Comparison of ENCODE assay signal across 23 mouse cellular contexts in genomic region chr8:104332665-104333631, GRCm38 (mm10). TPM values are rescaled to one million over a fixed set of nuclear protein-coding genes. Genes with fewer than 3 reads are reported as not detected.
DNase-seq lines count a peak whose midpoint lies in the region; ATAC-seq and TF ChIP-seq lines count a peak whose summit lies in the region.
"Had no signal": no experiment of that assay in that cellular context is flagged by ENCODE, and none has a peak within 500 bp of the region (broad histone marks: within the 10 kb centered on the region; RNA-seq: fewer than 3 reads in every experiment).

No protein-coding gene starts in this region.

- 31% methylated on average over 5 of the region's 5 CpGs for WGBS in heart, embryonic 12.5 days
- 68% methylated on average over 5 of the region's 5 CpGs for whole genome bisulfite sequencing in lung, postnatal 0 days
- WGBS in lung, adult 2 months = 65% methylated on average over 5 of the region's 5 CpGs
- WGBS in liver, embryonic 14.5 days (ENCODE audit: insufficient replicate concordance) = 10% methylated on average over 5 of the region's 5 CpGs
- WGBS in hindbrain, embryonic 11.5 days = 84% methylated on average over 5 of the region's 5 CpGs

- no peak overlapping the region for H3K4me2 ChIP-seq in heart, embryonic 12.5 days
- no peak overlapping the region for H3K4me2 ChIP-seq in lung, postnatal 0 days (replicated peaks; ENCODE audit: low read depth, low read length)
- peak overlapping the region; percentile 15; the same call in 1 of the 2 replicates for H3K4me2 ChIP-seq in liver, embryonic 14.5 days (ENCODE audit: low read depth)
- H3K4me2 ChIP-seq in hindbrain, embryonic 11.5 days (replicated peaks; ENCODE audit: low read depth, low read length) = no peak overlapping the region
- H3K4me2 ChIP-seq: embryonic facial prominence, embryonic 12.5 days; limb, embryonic 13.5 days; midbrain, embryonic 11.5 days had no signal

- no peaks in the 10 kb centered on the region for H3K4me1 ChIP-seq in heart, embryonic 12.5 days (replicated peaks)
- H3K4me1 ChIP-seq in lung, postnatal 0 days (ENCODE audit: insufficient read depth, low read depth, low read length) = no peaks in the 10 kb centered on the region
- H3K4me1 ChIP-seq in lung, adult 2 months (ENCODE audit: control insufficient read depth, insufficient read depth, low read length) = peaks cover 2% of the 10 kb centered on the region; the same call in 1 of the 2 replicates
- H3K4me1 ChIP-seq in liver, embryonic 14.5 days (replicated peaks; ENCODE audit: control insufficient read depth in 2 of 2, insufficient read depth in 2 of 2, low read length in 1 of 2) = peaks cover 6 to 15% of the 10 kb centered on the region in 2 experiments; a peak in 3 of 4 replicates
- no peaks in the 10 kb centered on the region for H3K4me1 ChIP-seq in hindbrain, embryonic 11.5 days (replicated peaks; ENCODE audit: control insufficient read depth, insufficient read depth, low read length)
- H3K4me1 ChIP-seq: embryonic facial prominence, embryonic 12.5 days; limb, embryonic 13.5 days had no signal

- no peak for TF ChIP-seq POLR2A in lung, adult 2 months (IDR thresholded peaks at IDR 0.05; ENCODE audit: borderline replicate concordance, extremely low read depth, low read depth, low read length)

- H3K9ac ChIP-seq in heart, embryonic 12.5 days = no peak overlapping the region
- H3K9ac ChIP-seq in lung, postnatal 0 days (replicated peaks; ENCODE audit: low read depth) = no peak overlapping the region
- H3K9ac ChIP-seq in liver, embryonic 14.5 days (replicated peaks) = no peak overlapping the region
- no peak overlapping the region for H3K9ac ChIP-seq in hindbrain, embryonic 11.5 days (ENCODE audit: low read depth, low read length)
- H3K9ac ChIP-seq: embryonic facial prominence, embryonic 12.5 days; limb, embryonic 13.5 days had no signal

- DNase-seq in heart, adult 11 months = peak; percentile 42
- DNase-seq in lung, postnatal 0 days (ENCODE audit: low spot score) = no peak
- no peak for DNase-seq in lung, adult 2 months
- DNase-seq in liver, embryonic 14.5 days (ENCODE audit: low read depth in 3 of 3, low spot score in 3 of 3) = no peak
- DNase-seq in thymus, postnatal 0 days (ENCODE audit: low spot score) = no peak
- DNase-seq in hindbrain, embryonic 11.5 days (ENCODE audit: low spot score) = no peak
- DNase-seq: cerebellum, adult 11 months; gastrocnemius, adult 2 months; heart, postnatal 10 days; kidney, adult 18-20 months; kidney, postnatal 25 days; layer of hippocampus, adult 9-11 months; lung, postnatal 10 days; right cerebral cortex, postnatal 25 days; thymus, postnatal 14 days had no signal

- no peaks in the 10 kb centered on the region for H3K27me3 ChIP-seq in heart, embryonic 12.5 days (replicated peaks)
- H3K27me3 ChIP-seq in lung, postnatal 0 days (replicated peaks; ENCODE audit: insufficient read depth, low read length) = no peaks in the 10 kb centered on the region
- H3K27me3 ChIP-seq in liver, embryonic 14.5 days (ENCODE audit: control insufficient read depth, insufficient read depth, low read length) = no peaks in the 10 kb centered on the region
- H3K27me3 ChIP-seq in hindbrain, embryonic 11.5 days (ENCODE audit: control insufficient read depth, insufficient read depth, low read length) = no peaks in the 10 kb centered on the region
- H3K27me3 ChIP-seq: embryonic facial prominence, embryonic 12.5 days; limb, embryonic 13.5 days had no signal

- no peak overlapping the region for H3K27ac ChIP-seq in heart, embryonic 12.5 days (ENCODE audit: poor library complexity, severe bottlenecking)
- H3K27ac ChIP-seq in lung, postnatal 0 days (ENCODE audit: low read length) = no peak overlapping the region
- H3K27ac ChIP-seq in liver, embryonic 14.5 days = no peak overlapping the region
- H3K27ac ChIP-seq in hindbrain, embryonic 11.5 days (ENCODE audit: low read depth, low read length) = no peak overlapping the region
- H3K27ac ChIP-seq: embryonic facial prominence, embryonic 12.5 days; gastrocnemius, adult 2 months; limb, embryonic 13.5 days had no signal

- H3K4me3 ChIP-seq in heart, embryonic 12.5 days = no peak overlapping the region
- no peak overlapping the region for H3K4me3 ChIP-seq in lung, postnatal 0 days (ENCODE audit: low read depth, low read length)
- no peak overlapping the region for H3K4me3 ChIP-seq in lung, adult 2 months (replicated peaks; ENCODE audit: extremely low read depth, low read depth, low read length)
- H3K4me3 ChIP-seq in liver, embryonic 14.5 days (ENCODE audit: insufficient read depth in 1 of 2, low read depth in 2 of 2, low read length in 2 of 2) = no peak overlapping the region
- H3K4me3 ChIP-seq in hindbrain, embryonic 11.5 days (ENCODE audit: low read depth, low read length) = no peak overlapping the region
- H3K4me3 ChIP-seq: embryonic facial prominence, embryonic 12.5 days; gastrocnemius, adult 2 months; limb, embryonic 13.5 days had no signal

- no peaks in the 10 kb centered on the region for H3K9me3 ChIP-seq in heart, embryonic 12.5 days (replicated peaks)
- H3K9me3 ChIP-seq in lung, postnatal 0 days (ENCODE audit: low read length) = no peaks in the 10 kb centered on the region
- H3K9me3 ChIP-seq in liver, embryonic 14.5 days (ENCODE audit: control insufficient read depth, low read length) = no peaks in the 10 kb centered on the region
- no peaks in the 10 kb centered on the region for H3K9me3 ChIP-seq in hindbrain, embryonic 11.5 days (ENCODE audit: control insufficient read depth, low read length)
- H3K9me3 ChIP-seq: embryonic facial prominence, embryonic 12.5 days; limb, embryonic 13.5 days had no signal

- no peak for TF ChIP-seq EP300 in lung, postnatal 0 days (IDR thresholded peaks at IDR 0.05)
- no peak for TF ChIP-seq EP300 in liver, embryonic 14.5 days (IDR thresholded peaks at IDR 0.05; ENCODE audit: low read depth)

- no peaks in the 10 kb centered on the region for H3K36me3 ChIP-seq in heart, embryonic 12.5 days
- no peaks in the 10 kb centered on the region for H3K36me3 ChIP-seq in lung, postnatal 0 days (ENCODE audit: insufficient read depth, low read length)
- no peaks in the 10 kb centered on the region for H3K36me3 ChIP-seq in liver, embryonic 14.5 days (replicated peaks; ENCODE audit: control insufficient read depth, insufficient read depth, low read depth)
- H3K36me3 ChIP-seq in hindbrain, embryonic 11.5 days (ENCODE audit: control insufficient read depth, insufficient read depth, low read length) = no peaks in the 10 kb centered on the region
- H3K36me3 ChIP-seq: embryonic facial prominence, embryonic 12.5 days; limb, embryonic 13.5 days had no signal

- peak; percentile 23 for TF ChIP-seq CTCF in lung, postnatal 0 days (IDR thresholded peaks at IDR 0.05)
- no peak for TF ChIP-seq CTCF in lung, adult 2 months (IDR thresholded peaks at IDR 0.05; ENCODE audit: insufficient read depth, low read length)
- no peak for TF ChIP-seq CTCF in liver, embryonic 14.5 days (IDR thresholded peaks at IDR 0.05; ENCODE audit: low read depth)

- ATAC-seq in heart, embryonic 12.5 days (ENCODE audit: insufficient number of reproducible peaks, low FRiP score) = no peak
- no peak for ATAC-seq in lung, postnatal 0 days
- peak; percentile 73 for ATAC-seq in liver, embryonic 14.5 days (ENCODE audit: insufficient read depth)
- no peak for ATAC-seq in cerebellum, adult (ENCODE audit: insufficient number of reproducible peaks, low FRiP score, low TSS enrichment)
- no peak for ATAC-seq in hindbrain, embryonic 11.5 days (ENCODE audit: low FRiP score)
- ATAC-seq: hindbrain, embryonic 16.5 days had no signal

RNA-seq across cellular contexts. Expression of gene Cmtm3, which starts 6.3 kb away (rescaled TPM):
- 107 and 112 TPM in 2 replicates for polyA plus RNA-seq in heart, embryonic 12.5 days (2016; fragmentation: Nextera tagmentation; extraction: Ambion mirVana)
- 98.3 and 117 TPM in 2 replicates for polyA plus RNA-seq in lung, postnatal 0 days (2015; fragmentation: Nextera tagmentation; extraction: Ambion mirVana)
- polyA plus RNA-seq in lung, adult 2 months (2012; rRNA removed) = 154 and 173 TPM in 2 replicates
- 14.0 and 14.3 TPM in 2 replicates for polyA plus RNA-seq in liver, embryonic 14.5 days (2012; rRNA removed)
- 14.1 and 14.6 TPM in 2 replicates for polyA plus RNA-seq in liver, embryonic 14.5 days (2014; fragmentation: Nextera tagmentation; extraction: Ambion mirVana)
- polyA plus RNA-seq in thymus, postnatal 0 days (2015; fragmentation: Nextera tagmentation; extraction: Ambion mirVana) = 31.5 and 32.3 TPM in 2 replicates
- 74.8 and 87.5 TPM in 2 replicates for polyA plus RNA-seq in hindbrain, embryonic 11.5 days (2014; fragmentation: Nextera tagmentation; extraction: Ambion mirVana)

RNA-seq across cellular contexts. Expression of gene Cmtm2b, which starts 10.9 kb away (rescaled TPM):
- polyA plus RNA-seq in heart, embryonic 12.5 days (2016; fragmentation: Nextera tagmentation; extraction: Ambion mirVana) = not detected in 2 replicates
- not detected in 2 replicates for polyA plus RNA-seq in lung, postnatal 0 days (2015; fragmentation: Nextera tagmentation; extraction: Ambion mirVana)
- polyA plus RNA-seq in lung, adult 2 months (2012; rRNA removed) = not detected in 2 replicates
- not detected in 2 replicates for polyA plus RNA-seq in liver, embryonic 14.5 days (2012; rRNA removed)
- polyA plus RNA-seq in liver, embryonic 14.5 days (2014; fragmentation: Nextera tagmentation; extraction: Ambion mirVana) = not detected in 2 replicates
- polyA plus RNA-seq in thymus, postnatal 0 days (2015; fragmentation: Nextera tagmentation; extraction: Ambion mirVana) = not detected in 2 replicates
- not detected in 2 replicates for polyA plus RNA-seq in hindbrain, embryonic 11.5 days (2014; fragmentation: Nextera tagmentation; extraction: Ambion mirVana)
- polyA plus RNA-seq: embryonic facial prominence, embryonic 12.5 days; hindbrain, embryonic 16.5 days; limb, embryonic 13.5 days; midbrain, embryonic 11.5 days; neural tube, embryonic 14.5 days; stomach, embryonic 16.5 days had no signal

RNA-seq across cellular contexts. Expression of gene Gm11020, which starts 11.6 kb away (rescaled TPM):
- not detected in 2 replicates for polyA plus RNA-seq in heart, embryonic 12.5 days (2016; fragmentation: Nextera tagmentation; extraction: Ambion mirVana)
- polyA plus RNA-seq in lung, postnatal 0 days (2015; fragmentation: Nextera tagmentation; extraction: Ambion mirVana) = not detected in 2 replicates
- not detected in 2 replicates for polyA plus RNA-seq in lung, adult 2 months (2012; rRNA removed)
- not detected in 2 replicates for polyA plus RNA-seq in liver, embryonic 14.5 days (2012; rRNA removed)
- polyA plus RNA-seq in liver, embryonic 14.5 days (2014; fragmentation: Nextera tagmentation; extraction: Ambion mirVana) = not detected in 2 replicates
- not detected in 2 replicates for polyA plus RNA-seq in thymus, postnatal 0 days (2015; fragmentation: Nextera tagmentation; extraction: Ambion mirVana)
- not detected in 2 replicates for polyA plus RNA-seq in hindbrain, embryonic 11.5 days (2014; fragmentation: Nextera tagmentation; extraction: Ambion mirVana)
- polyA plus RNA-seq: embryonic facial prominence, embryonic 12.5 days; hindbrain, embryonic 16.5 days; limb, embryonic 13.5 days; midbrain, embryonic 11.5 days; neural tube, embryonic 14.5 days; stomach, embryonic 16.5 days had no signal

RNA-seq across cellular contexts. Expression of gene Cmtm1, which starts 23.0 kb away (rescaled TPM):
- polyA plus RNA-seq in heart, embryonic 12.5 days (2016; fragmentation: Nextera tagmentation; extraction: Ambion mirVana) = not detected in 2 replicates
- polyA plus RNA-seq in lung, postnatal 0 days (2015; fragmentation: Nextera tagmentation; extraction: Ambion mirVana) = not detected in 2 replicates
- not detected in 2 replicates for polyA plus RNA-seq in lung, adult 2 months (2012; rRNA removed)
- polyA plus RNA-seq in liver, embryonic 14.5 days (2012; rRNA removed) = not detected in 2 replicates
- polyA plus RNA-seq in liver, embryonic 14.5 days (2014; fragmentation: Nextera tagmentation; extraction: Ambion mirVana) = not detected in 2 replicates
- not detected in 2 replicates for polyA plus RNA-seq in thymus, postnatal 0 days (2015; fragmentation: Nextera tagmentation; extraction: Ambion mirVana)
- polyA plus RNA-seq in hindbrain, embryonic 11.5 days (2014; fragmentation: Nextera tagmentation; extraction: Ambion mirVana) = not detected in 2 replicates
- polyA plus RNA-seq: embryonic facial prominence, embryonic 12.5 days; hindbrain, embryonic 16.5 days; limb, embryonic 13.5 days; midbrain, embryonic 11.5 days; neural tube, embryonic 14.5 days; stomach, embryonic 16.5 days had no signal

RNA-seq across cellular contexts. Expression of gene Gm45711, which starts 23.1 kb away (rescaled TPM):
- polyA plus RNA-seq in heart, embryonic 12.5 days (2016; fragmentation: Nextera tagmentation; extraction: Ambion mirVana) = not detected in 2 replicates
- not detected in 2 replicates for polyA plus RNA-seq in lung, postnatal 0 days (2015; fragmentation: Nextera tagmentation; extraction: Ambion mirVana)
- polyA plus RNA-seq in lung, adult 2 months (2012; rRNA removed) = not detected in 2 replicates
- polyA plus RNA-seq in liver, embryonic 14.5 days (2012; rRNA removed) = not detected in 2 replicates
- not detected in 2 replicates for polyA plus RNA-seq in liver, embryonic 14.5 days (2014; fragmentation: Nextera tagmentation; extraction: Ambion mirVana)
- not detected in 2 replicates for polyA plus RNA-seq in thymus, postnatal 0 days (2015; fragmentation: Nextera tagmentation; extraction: Ambion mirVana)
- not detected in 2 replicates for polyA plus RNA-seq in hindbrain, embryonic 11.5 days (2014; fragmentation: Nextera tagmentation; extraction: Ambion mirVana)
- polyA plus RNA-seq: embryonic facial prominence, embryonic 12.5 days; hindbrain, embryonic 16.5 days; limb, embryonic 13.5 days; midbrain, embryonic 11.5 days; neural tube, embryonic 14.5 days; stomach, embryonic 16.5 days had no signal
